12 mouse cellular contexts compared by ENCODE assay signal in genomic region chr9:59533889-59534288, GRCm38 (mm10). TPM values are rescaled to one million over a fixed set of nuclear protein-coding genes. Genes with fewer than 3 reads are reported as not detected.
DNase-seq lines count a peak whose midpoint lies in the region; ATAC-seq and TF ChIP-seq lines count a peak whose summit lies in the region.
"Had no signal": no experiment of that assay in that cellular context is flagged by ENCODE, and none has a peak within 500 bp of the region (broad histone marks: within the 10 kb centered on the region; RNA-seq: fewer than 3 reads in every experiment).

No protein-coding gene starts in this region.

- DNase-seq in liver, postnatal 0 days = peak; percentile 37
- no peak for DNase-seq in liver
- peak; percentile 83 for DNase-seq in cerebellum, adult 11-12 months
- DNase-seq in gastrocnemius, postnatal 36 days = peak; percentile 47 to 63
- no peak for DNase-seq in spleen, postnatal 14 days (ENCODE audit: low spot score in 2 of 2)
- no peak for DNase-seq in limb, embryonic 10.5 days (ENCODE audit: low spot score)
- DNase-seq: kidney, postnatal 14 days had no signal

- H3K4me2 ChIP-seq in liver, postnatal 0 days (ENCODE audit: low read depth, low read length) = no peak overlapping the region
- H3K4me2 ChIP-seq in kidney, embryonic 14.5 days (replicated peaks; ENCODE audit: low read depth, low read length) = no peak overlapping the region

- H3K4me3 ChIP-seq in liver, postnatal 0 days (ENCODE audit: low read depth, low read length) = no peak overlapping the region
- no peak overlapping the region for H3K4me3 ChIP-seq in kidney, embryonic 14.5 days (ENCODE audit: low read length)
- H3K4me3 ChIP-seq in limb, embryonic 10.5 days = no peak overlapping the region

- TF ChIP-seq EP300 in liver, postnatal 0 days (IDR thresholded peaks at IDR 0.05; ENCODE audit: low read depth) = no peak

- no peak for TF ChIP-seq CTCF in liver, postnatal 0 days (IDR thresholded peaks at IDR 0.05; ENCODE audit: low read depth)

- peaks cover 3% of the 10 kb centered on the region; the same call in 1 of the 2 replicates for H3K4me1 ChIP-seq in liver, postnatal 0 days (ENCODE audit: insufficient read depth)
- no peaks in the 10 kb centered on the region for H3K4me1 ChIP-seq in kidney, embryonic 14.5 days (ENCODE audit: control insufficient read depth, insufficient read depth, low read length)
- peaks cover under 1% of the 10 kb centered on the region; the same call in 1 of the 2 replicates for H3K4me1 ChIP-seq in limb, embryonic 10.5 days

- no peaks in the 10 kb centered on the region for H3K36me3 ChIP-seq in liver, postnatal 0 days (replicated peaks; ENCODE audit: insufficient read depth, low read length)
- H3K36me3 ChIP-seq in kidney, embryonic 14.5 days (ENCODE audit: control insufficient read depth, insufficient read depth, low read length) = no peaks in the 10 kb centered on the region
- no peaks in the 10 kb centered on the region for H3K36me3 ChIP-seq in limb, embryonic 10.5 days

- peak; percentile 78 for ATAC-seq in liver, postnatal 0 days
- peak; percentile 57 for ATAC-seq in neutrophil, adult 5-6 weeks (ENCODE audit: extremely low read depth, insufficient number of reproducible peaks, low FRiP score, poor library complexity, severe bottlenecking)
- ATAC-seq in kidney, embryonic 14.5 days (ENCODE audit: low FRiP score, low TSS enrichment) = no peak

- H3K27ac ChIP-seq in liver, postnatal 0 days (ENCODE audit: low read depth) = no peak overlapping the region
- H3K27ac ChIP-seq in kidney, embryonic 14.5 days (ENCODE audit: low read depth, low read length) = no peak overlapping the region
- H3K27ac ChIP-seq in limb, embryonic 10.5 days = no peak overlapping the region
- H3K27ac ChIP-seq: liver, embryonic 14.5 days had no signal

- H3K9me3 ChIP-seq in liver, postnatal 0 days (ENCODE audit: low read length) = no peaks in the 10 kb centered on the region
- H3K9me3 ChIP-seq in kidney, embryonic 14.5 days (ENCODE audit: control insufficient read depth, low read length) = no peaks in the 10 kb centered on the region
- no peaks in the 10 kb centered on the region for H3K9me3 ChIP-seq in limb, embryonic 10.5 days (replicated peaks)

- intact Hi-C loops in gastrocnemius, postnatal 36 days (cut with DNase I) = no loop called here

- 56% methylated on average over 4 of the region's 4 CpGs for WGBS in liver, postnatal 0 days (ENCODE audit: insufficient replicate concordance)
- WGBS in kidney, embryonic 14.5 days = 67% methylated on average over 4 of the region's 4 CpGs
- WGBS in limb, embryonic 10.5 days = 73% methylated on average over 4 of the region's 4 CpGs

- 0 out of 2 replicates have a peak, but pooled peaks cover 5% of the 10 kb centered on the region for H3K27me3 ChIP-seq in liver, postnatal 0 days (ENCODE audit: insufficient read depth, low read length)
- H3K27me3 ChIP-seq in kidney, embryonic 14.5 days (ENCODE audit: control insufficient read depth, insufficient read depth, low read length) = no peaks in the 10 kb centered on the region
- no peaks in the 10 kb centered on the region for H3K27me3 ChIP-seq in limb, embryonic 10.5 days (ENCODE audit: low read depth, poor library complexity, severe bottlenecking)

- H3K9ac ChIP-seq in liver, postnatal 0 days (replicated peaks) = no peak overlapping the region
- no peak overlapping the region for H3K9ac ChIP-seq in kidney, embryonic 14.5 days (ENCODE audit: low read depth, low read length)
- H3K9ac ChIP-seq: liver, embryonic 14.5 days had no signal

RNA-seq across cellular contexts. Expression of gene Hexa, which starts 5.5 kb away (rescaled TPM):
- 27.9 and 31.0 TPM in 2 replicates for polyA plus RNA-seq in liver, postnatal 0 days (2015; fragmentation: Nextera tagmentation; extraction: Ambion mirVana)
- 10 to 100 TPM; 22.6 to 23.6 TPM for total RNA-seq in gastrocnemius, postnatal 36 days (2021)
- total RNA-seq in neutrophil, adult 5-6 weeks (2017) = 104 and 105 TPM in 2 replicates
- polyA plus RNA-seq in kidney, embryonic 14.5 days (2014; fragmentation: Nextera tagmentation; extraction: Ambion mirVana) = 47.3 and 58.1 TPM in 2 replicates
- polyA plus RNA-seq in limb, embryonic 10.5 days (2016; fragmentation: Nextera tagmentation; extraction: Ambion mirVana) = 38.9 and 46.1 TPM in 2 replicates

RNA-seq across cellular contexts. Expression of gene Tmem202, which starts 5.8 kb away (rescaled TPM):
- polyA plus RNA-seq in liver, postnatal 0 days (2015; fragmentation: Nextera tagmentation; extraction: Ambion mirVana) = 0.19 TPM in 2 replicates
- total RNA-seq in gastrocnemius, postnatal 36 days (2021) = under 1 TPM; 0.22 to 0.46 TPM
- 5.4 and 6.2 TPM in 2 replicates for total RNA-seq in neutrophil, adult 5-6 weeks (2017)
- polyA plus RNA-seq in kidney, embryonic 14.5 days (2014; fragmentation: Nextera tagmentation; extraction: Ambion mirVana) = 0.19 TPM in 1 of 2 replicates, not detected in the other
- not detected in 2 replicates for polyA plus RNA-seq in limb, embryonic 10.5 days (2016; fragmentation: Nextera tagmentation; extraction: Ambion mirVana)
- polyA plus RNA-seq: neural tube, embryonic 11.5 days had no signal

RNA-seq across cellular contexts. Expression of gene Celf6, which starts 43.8 kb away (rescaled TPM):
- polyA plus RNA-seq in liver, postnatal 0 days (2015; fragmentation: Nextera tagmentation; extraction: Ambion mirVana) = not detected in 2 replicates
- total RNA-seq in gastrocnemius, postnatal 36 days (2021) = not detected
- not detected in 2 replicates for total RNA-seq in neutrophil, adult 5-6 weeks (2017)
- polyA plus RNA-seq in kidney, embryonic 14.5 days (2014; fragmentation: Nextera tagmentation; extraction: Ambion mirVana) = not detected in 2 replicates
- polyA plus RNA-seq in limb, embryonic 10.5 days (2016; fragmentation: Nextera tagmentation; extraction: Ambion mirVana) = 0.15 TPM in 1 of 2 replicates, not detected in the other
- total RNA-seq: MEL had no signal

RNA-seq across cellular contexts. Expression of gene Arih1, which starts 47.5 kb away (rescaled TPM):
- polyA plus RNA-seq in liver, postnatal 0 days (2015; fragmentation: Nextera tagmentation; extraction: Ambion mirVana) = 3.4 and 4.1 TPM in 2 replicates
- 10 to 100 TPM; 87.9 to 90.4 TPM for total RNA-seq in gastrocnemius, postnatal 36 days (2021)
- 146 and 152 TPM in 2 replicates for total RNA-seq in neutrophil, adult 5-6 weeks (2017)
- polyA plus RNA-seq in kidney, embryonic 14.5 days (2014; fragmentation: Nextera tagmentation; extraction: Ambion mirVana) = 18.3 and 24.5 TPM in 2 replicates
- 17.4 and 22.1 TPM in 2 replicates for polyA plus RNA-seq in limb, embryonic 10.5 days (2016; fragmentation: Nextera tagmentation; extraction: Ambion mirVana)

Comparison
In these comparisons a context has a peak if more than half of its experiments do, and no peak if none do; other contexts are left out.
1. DNase-seq: peak in liver, postnatal 0 days (single experiment), cerebellum, adult 11-12 months (single experiment) and gastrocnemius, postnatal 36 days (2 of 2); none in liver (single experiment), spleen, postnatal 14 days (0 of 2) and limb, embryonic 10.5 days (single experiment).